Mouse (Mus musculus): ENCODE results near the gene Acr. TPM values are rescaled to one million over a fixed set of nuclear protein-coding genes. Genes with fewer than 3 reads are reported as not detected.

The Acr gene
- not detected for polyA plus RNA-seq (2021)

DNA sequence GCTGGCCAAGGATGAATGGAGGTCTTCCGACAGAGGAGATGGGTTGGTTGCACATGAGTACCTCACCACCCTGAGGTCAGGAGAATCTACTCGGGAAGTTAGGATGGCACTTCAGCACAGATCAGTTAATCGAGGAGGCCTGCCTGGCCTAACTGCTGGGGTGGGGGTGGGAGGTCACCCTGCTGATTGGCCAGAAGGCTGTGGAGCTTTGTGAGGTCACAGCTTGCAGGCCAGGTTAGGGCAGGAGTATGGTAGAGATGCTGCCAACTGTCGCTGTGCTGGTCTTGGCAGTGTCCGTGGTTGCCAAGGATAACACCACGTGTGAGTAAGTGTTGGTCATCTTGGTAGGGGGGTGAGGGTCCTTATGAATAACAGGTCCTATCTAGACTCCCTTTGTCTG is at the start of gene Acr:
Gene Acr, plus strand, starts transcription at position 213 of the 400 bp plus-strand sequence.
- peaks cover 4% of the 10 kb centered on the region for H3K27me3 ChIP-seq
- no peak for DNase-seq (ENCODE audit: low read depth, low spot score)
- in situ Hi-C loops (cut with MboI; ENCODE audit: low pct_unique_long_range_greater_than_20kb) = no loop called here

DNA sequence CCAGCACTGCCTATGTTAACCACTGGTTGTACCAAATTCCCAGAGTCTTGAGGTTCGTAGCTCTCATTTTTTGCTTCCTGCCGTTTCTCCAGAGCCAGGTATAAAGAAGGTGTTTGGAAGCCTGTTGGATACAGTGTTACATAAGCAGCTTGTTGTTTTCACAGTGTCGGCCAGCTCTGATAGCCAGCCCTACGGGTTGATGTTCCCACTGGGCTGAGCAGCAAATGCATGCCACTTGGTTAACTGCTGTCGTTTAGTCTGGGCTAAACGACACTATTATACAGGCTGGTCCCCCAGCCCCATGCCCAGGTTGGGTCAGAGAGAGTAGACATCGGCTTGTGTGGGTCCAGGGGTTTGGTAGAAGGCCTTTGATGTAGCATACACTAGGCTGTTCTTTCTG is 46.2 kb upstream of the Acr start:
- no peak for ATAC-seq
- peaks cover 45% of the 10 kb centered on the region for H3K27me3 ChIP-seq
- in situ Hi-C loops (cut with MboI; ENCODE audit: low pct_unique_long_range_greater_than_20kb) = no loop called here
- TF ChIP-seq CTCF (IDR thresholded peaks at IDR 0.05) = no peak
- ChIA-PET CTCF (no interaction called here), POLR2A (no interaction called here)
- DNase-seq (ENCODE audit: low read depth, low spot score) = no peak

More for the DNA sequence above, at the start of gene Acr:
- ChIA-PET POLR2A (interaction anchor here (0.6 kb wide), 1 partner anchor 32 kb away, joined by 3 read pairs; no protein-coding TSS in a partner anchor), CTCF (no interaction called here)
- no peak for ATAC-seq
- TF ChIP-seq CTCF (IDR thresholded peaks at IDR 0.05) = no peak

DNA sequence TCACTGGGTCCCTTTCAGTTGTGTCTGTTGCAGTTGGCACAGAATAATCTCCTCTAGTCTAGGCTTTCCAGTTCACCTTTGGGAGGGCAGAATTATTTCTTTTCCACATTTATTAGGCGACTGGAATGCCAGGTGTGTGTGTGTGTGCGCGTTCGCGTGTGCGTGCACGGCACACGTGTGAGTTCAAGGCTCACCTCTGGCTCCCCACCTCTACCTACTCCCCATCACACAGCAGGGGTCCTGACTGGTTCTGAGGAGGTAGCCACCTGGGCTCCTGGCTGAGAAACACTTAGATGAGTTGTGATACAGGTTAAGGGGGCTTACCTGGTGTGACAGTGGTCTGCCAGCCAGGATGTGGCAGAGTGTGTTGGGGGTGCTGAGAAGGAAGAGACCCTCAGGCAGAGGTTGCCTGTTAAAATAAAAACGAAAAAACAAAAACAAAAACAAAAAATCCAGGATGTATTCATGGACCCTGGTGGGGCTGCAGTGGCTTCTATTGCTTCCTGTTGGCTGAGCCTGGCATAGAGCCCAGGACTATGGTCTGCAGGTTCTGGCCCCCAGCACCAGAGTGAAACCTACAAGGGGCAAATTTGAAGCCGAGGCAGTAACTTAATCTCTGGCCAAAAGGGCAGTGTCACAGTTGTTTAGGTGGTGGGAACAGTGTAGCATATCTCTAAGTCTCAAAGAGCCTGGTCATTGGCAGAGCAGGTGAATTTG is 45.4 kb upstream of the Acr start:
- CTCF ChIA-PET = no interaction called here
- POLR2A ChIA-PET = no interaction called here
- no peak for TF ChIP-seq CTCF (IDR thresholded peaks at IDR 0.05)
- DNase-seq (ENCODE audit: low read depth, low spot score) = no peak
- H3K27me3 ChIP-seq = peaks cover 39% of the 10 kb centered on the region
- in situ Hi-C loops (cut with MboI; ENCODE audit: low pct_unique_long_range_greater_than_20kb) = no loop called here
- no peak for ATAC-seq

DNA sequence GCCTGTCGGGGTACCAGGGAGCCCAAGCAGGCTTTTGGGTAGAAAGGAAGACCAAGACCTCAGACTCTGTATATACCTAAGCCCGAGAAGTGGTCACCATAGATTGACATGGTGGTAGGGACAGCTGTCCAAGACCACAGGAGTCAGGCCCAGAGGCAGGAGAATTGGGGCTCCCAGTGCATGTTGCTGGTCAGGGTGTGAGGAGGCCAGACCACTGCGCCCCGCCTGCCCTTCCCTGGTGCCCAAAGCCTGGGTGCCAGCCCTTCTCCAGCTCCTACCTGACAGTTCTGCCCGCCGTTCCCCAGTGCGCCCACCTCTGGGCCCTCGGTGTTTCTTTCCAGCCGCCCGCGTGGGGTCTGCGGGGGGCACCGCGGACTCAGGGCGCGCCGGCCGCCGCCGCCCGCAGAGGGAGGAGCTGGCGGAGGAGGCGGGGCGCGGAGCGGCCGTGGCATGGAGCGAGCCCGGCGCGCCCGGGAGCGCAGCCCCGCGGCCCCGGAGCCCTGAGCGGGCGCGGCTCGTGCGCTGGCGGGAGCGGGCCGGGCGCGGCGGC is 44.8 kb upstream of the Acr start:
- no peak for TF ChIP-seq CTCF (IDR thresholded peaks at IDR 0.05)
- ChIA-PET CTCF (no interaction called here), POLR2A (no interaction called here)
- ATAC-seq (no peak), DNase-seq (ENCODE audit: low read depth, low spot score) (no peak)
- in situ Hi-C loops (cut with MboI; ENCODE audit: low pct_unique_long_range_greater_than_20kb) = no loop called here
- peaks cover 36% of the 10 kb centered on the region for H3K27me3 ChIP-seq

DNA sequence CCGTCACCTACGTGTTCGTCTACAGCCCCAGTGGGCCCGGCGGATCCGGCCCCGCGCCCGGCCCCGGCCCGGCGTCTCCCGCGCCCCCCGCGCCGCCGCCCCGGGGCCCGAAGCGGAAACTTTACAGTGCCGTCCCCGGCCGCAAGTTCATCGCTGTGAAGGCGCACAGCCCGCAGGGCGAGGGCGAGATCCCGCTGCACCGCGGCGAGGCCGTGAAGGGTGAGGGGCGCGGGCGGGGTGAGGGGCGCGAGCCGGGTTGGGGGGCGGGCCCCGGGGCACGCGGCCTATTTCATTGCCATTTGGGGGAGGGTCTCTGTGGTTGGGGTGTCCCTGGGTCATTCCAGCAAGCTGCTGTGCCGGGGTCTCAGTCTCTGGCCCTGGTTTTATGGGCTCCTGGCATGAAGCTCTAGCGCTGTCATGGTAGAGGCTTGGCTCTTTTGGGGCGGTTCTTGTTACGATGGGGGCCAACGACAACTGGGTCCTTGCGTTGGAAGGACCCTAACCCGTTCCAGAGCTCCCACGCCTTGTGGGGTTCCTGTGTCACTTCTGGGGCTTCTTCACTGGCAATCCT is 44.0 kb upstream of the Acr start:
- TF ChIP-seq CTCF (IDR thresholded peaks at IDR 0.05) = no peak
- peaks cover 36% of the 10 kb centered on the region for H3K27me3 ChIP-seq
- in situ Hi-C loops (cut with MboI; ENCODE audit: low pct_unique_long_range_greater_than_20kb) = no loop called here
- POLR2A ChIA-PET = no interaction called here
- CTCF ChIA-PET = no interaction called here
- ATAC-seq (no peak), DNase-seq (ENCODE audit: low read depth, low spot score) (no peak)

DNA sequence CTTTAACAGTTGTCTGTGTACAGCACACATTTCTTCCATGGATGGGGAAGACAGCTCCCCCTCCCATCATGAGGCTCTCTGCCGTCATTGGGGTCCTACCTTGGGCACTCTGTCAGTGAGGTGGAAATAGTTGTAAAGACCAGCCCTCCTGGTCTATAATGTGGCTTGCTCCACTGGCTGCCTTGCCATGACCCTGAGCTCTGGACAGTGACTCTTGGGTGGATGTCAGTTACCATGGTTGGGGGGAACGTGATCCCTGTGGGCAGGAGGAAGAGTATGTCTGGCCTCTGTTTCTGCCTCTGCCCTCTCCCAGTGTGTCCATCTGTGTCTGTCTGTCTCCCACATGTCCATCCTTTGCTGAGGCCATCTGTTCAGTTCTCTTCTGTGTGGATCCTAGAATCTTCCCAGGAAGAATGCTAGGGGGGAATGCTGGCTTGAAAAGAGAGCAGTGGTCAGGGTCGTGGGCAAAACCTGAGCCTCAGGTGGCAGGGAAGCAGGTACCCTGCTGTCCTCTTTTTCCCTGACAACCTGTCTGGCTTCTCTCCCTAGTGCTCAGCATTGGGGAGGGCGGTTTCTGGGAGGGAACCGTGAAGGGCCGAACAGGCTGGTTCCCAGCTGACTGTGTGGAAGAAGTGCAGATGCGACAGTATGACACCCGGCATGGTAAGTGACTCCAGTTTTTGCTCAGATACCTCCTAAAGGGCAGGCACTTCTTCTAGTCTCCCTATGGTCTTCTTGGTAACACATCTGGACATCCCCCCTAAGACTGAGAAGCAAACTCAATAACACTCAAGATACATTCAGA is 43.3 kb upstream of the Acr start:
- DNase-seq (ENCODE audit: low read depth, low spot score) = no peak
- POLR2A ChIA-PET = no interaction called here
- ATAC-seq = no peak
- TF ChIP-seq CTCF (IDR thresholded peaks at IDR 0.05) = no peak
- in situ Hi-C loops (cut with MboI; ENCODE audit: low pct_unique_long_range_greater_than_20kb) = loop anchor here (5.0 kb wide), 1 partner anchor 458 kb away; no protein-coding TSS in a partner anchor
- H3K27me3 ChIP-seq = peaks cover 32% of the 10 kb centered on the region
- CTCF ChIA-PET = no interaction called here

DNA sequence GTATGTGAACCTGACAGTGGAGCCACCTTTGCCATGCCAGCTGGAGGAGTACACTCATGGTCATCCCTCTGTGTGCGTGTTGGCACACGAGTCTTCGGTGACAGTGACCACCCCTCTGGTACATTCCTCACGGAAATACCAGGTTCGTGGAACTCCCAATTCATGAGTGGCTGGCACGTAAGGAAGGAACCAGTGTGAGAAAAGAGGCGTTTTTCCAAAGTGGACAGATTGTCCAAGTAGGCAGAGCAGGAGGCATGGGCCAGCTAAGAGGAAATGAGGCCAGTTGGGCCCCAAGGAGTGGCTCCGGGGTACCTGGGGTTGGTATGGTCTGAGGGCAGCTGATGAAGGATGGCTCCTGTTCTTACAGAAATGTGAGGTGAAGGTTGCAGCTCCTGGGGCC is 42.7 kb upstream of the Acr start:
- no peak for DNase-seq (ENCODE audit: low read depth, low spot score)
- ChIA-PET CTCF (no interaction called here), POLR2A (no interaction called here)
- no peak for ATAC-seq
- no peak for TF ChIP-seq CTCF (IDR thresholded peaks at IDR 0.05)
- in situ Hi-C loops (cut with MboI; ENCODE audit: low pct_unique_long_range_greater_than_20kb) = loop anchor here (5.0 kb wide), 1 partner anchor 458 kb away; no protein-coding TSS in a partner anchor
- peaks cover 31% of the 10 kb centered on the region for H3K27me3 ChIP-seq

DNA sequence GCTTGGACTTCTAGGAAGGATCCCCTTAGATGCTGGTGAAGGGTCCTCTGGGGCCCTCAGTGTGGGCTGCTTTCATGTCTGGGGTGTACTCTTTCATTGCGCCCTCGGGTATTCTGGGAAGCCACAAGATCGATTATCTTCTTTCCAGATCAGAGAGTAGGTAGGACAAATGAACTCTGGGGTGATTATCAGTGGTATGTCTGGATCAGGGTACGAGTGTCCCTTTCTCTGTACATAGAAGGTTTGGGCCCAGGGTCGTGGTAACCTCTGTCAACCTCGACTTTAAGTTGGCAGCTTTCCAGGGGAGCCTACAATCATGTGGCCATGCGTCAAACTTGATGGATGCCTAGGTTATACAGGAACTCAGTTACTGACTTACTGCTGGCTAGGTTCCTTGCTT is 42.2 kb upstream of the Acr start:
- POLR2A ChIA-PET = no interaction called here
- DNase-seq (ENCODE audit: low read depth, low spot score) (no peak), ATAC-seq (no peak)

DNA sequence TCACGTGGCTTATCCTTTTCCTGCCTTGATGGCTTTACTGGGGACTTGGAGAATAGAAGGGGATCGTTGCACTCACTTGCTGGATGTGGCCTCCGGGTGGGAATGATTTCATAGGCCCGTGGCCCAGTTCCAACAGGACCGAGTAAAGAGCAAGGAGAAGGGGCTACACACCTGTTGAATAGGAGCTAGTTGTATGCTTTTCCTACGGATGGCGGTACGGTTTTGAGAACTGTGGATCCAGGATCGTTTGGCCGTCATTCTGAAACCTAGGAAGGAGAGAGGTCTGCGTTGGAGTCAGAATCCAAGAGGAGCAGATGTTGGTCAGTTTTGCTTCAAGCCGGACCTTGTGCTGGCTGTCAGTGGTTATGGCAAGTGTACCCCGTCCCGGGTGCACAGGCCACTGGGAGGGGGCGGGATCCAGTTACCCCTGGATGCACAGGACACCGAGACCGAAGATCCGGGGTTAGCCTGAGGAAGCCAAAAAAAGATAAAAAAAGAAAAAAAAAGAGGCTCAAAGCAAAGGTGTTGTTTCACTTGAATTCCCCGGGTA is 41.3 kb upstream of the Acr start:
- ATAC-seq (no peak), DNase-seq (ENCODE audit: low read depth, low spot score) (no peak)
- peaks cover 23% of the 10 kb centered on the region for H3K27me3 ChIP-seq
- CTCF ChIA-PET = no interaction called here
- in situ Hi-C loops (cut with MboI; ENCODE audit: low pct_unique_long_range_greater_than_20kb) = loop anchor here (5.0 kb wide), 1 partner anchor 460 kb away; no protein-coding TSS in a partner anchor
- no peak for TF ChIP-seq CTCF (IDR thresholded peaks at IDR 0.05)
- POLR2A ChIA-PET = no interaction called here

More for the DNA sequence above, 42.2 kb upstream of the Acr start:
- TF ChIP-seq CTCF (IDR thresholded peaks at IDR 0.05) = no peak
- H3K27me3 ChIP-seq = peaks cover 31% of the 10 kb centered on the region
- in situ Hi-C loops (cut with MboI; ENCODE audit: low pct_unique_long_range_greater_than_20kb) = loop anchor here (5.0 kb wide), 1 partner anchor 459 kb away; no protein-coding TSS in a partner anchor
- CTCF ChIA-PET = no interaction called here

DNA sequence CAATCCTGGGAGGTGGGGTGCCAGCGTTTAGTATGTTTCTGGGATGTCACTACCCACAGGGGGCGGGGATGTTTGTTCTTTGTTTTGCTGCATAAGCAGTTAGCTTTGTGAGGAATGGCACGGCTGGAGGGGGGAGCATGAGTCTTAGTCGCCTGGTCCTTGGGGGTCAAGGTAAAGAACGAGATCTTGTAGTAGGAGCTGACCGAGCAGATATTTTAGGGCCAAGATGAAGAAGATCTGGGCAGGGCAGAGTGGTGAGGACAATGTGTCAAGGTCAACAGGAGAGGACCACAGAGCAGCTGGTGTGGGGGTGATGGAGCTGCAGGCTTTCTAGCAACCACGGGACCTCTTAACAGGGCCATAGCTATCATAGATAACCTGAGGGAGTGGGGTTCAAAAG is 40.7 kb upstream of the Acr start:
- ATAC-seq (no peak), DNase-seq (ENCODE audit: low read depth, low spot score) (no peak)
- in situ Hi-C loops (cut with MboI; ENCODE audit: low pct_unique_long_range_greater_than_20kb) = loop anchor here (5.0 kb wide), 1 partner anchor 460 kb away; no protein-coding TSS in a partner anchor
- no peak for TF ChIP-seq CTCF (IDR thresholded peaks at IDR 0.05)
- CTCF ChIA-PET = no interaction called here
- H3K27me3 ChIP-seq = peaks cover 20% of the 10 kb centered on the region
- POLR2A ChIA-PET = no interaction called here
